Mouse (Mus musculus) left cerebral cortex, adult 8-10 months (tissue): Measurements from ENCODE around the gene Sertad2. TPM values are rescaled to one million over a fixed set of nuclear protein-coding genes. Genes with fewer than 3 reads are reported as not detected.

Experiments
- DNase-seq, 2 experiments: peaks; one replicate each; pipeline ENCODE4 v3.0.0; 2022; ENCODE audit warnings: low spot score in 2 of 2
- total RNA-seq, 4 experiments: library from RNA; stranded (reverse); gene quantifications; 2 replicates each; pipeline ENCODE4 v1.2.4; 2022

Gene Sertad2
- 10 to 100 TPM; 25.2 to 28.3 (median 27.6) TPM for total RNA-seq

GRCm38 (mm10) chr11:20542739-20543452 lies at the start of gene Sertad2:
TSS of gene Sertad2 (plus strand) at chr11:20543253.
- peak; percentile 98 to 99 for DNase-seq

GRCm38 (mm10) chr11:20493922-20494626 lies 49.0 kb upstream of the Sertad2 start:
- no peak for DNase-seq

- no peak for DNase-seq
These were observed 42.5 kb upstream of the Sertad2 start for GRCm38 (mm10) chr11:20500516-20500915.

- DNase-seq = no peak
These were observed 41.7 kb upstream of the Sertad2 start for GRCm38 (mm10) chr11:20501160-20501955.

GRCm38 (mm10) chr11:20513574-20513973 lies 29.5 kb upstream of the Sertad2 start:
- DNase-seq = no peak

GRCm38 (mm10) chr11:20514757-20515156 lies 28.3 kb upstream of the Sertad2 start:
- DNase-seq = no peak

- no peak for DNase-seq
These were observed 21.7 kb upstream of the Sertad2 start for GRCm38 (mm10) chr11:20521321-20521720.

- DNase-seq = no peak
These were observed 20.3 kb upstream of the Sertad2 start for GRCm38 (mm10) chr11:20522750-20523149.

GRCm38 (mm10) chr11:20524435-20524834 lies 18.6 kb upstream of the Sertad2 start:
- no peak for DNase-seq

GRCm38 (mm10) chr11:20525909-20526308 lies 17.1 kb upstream of the Sertad2 start:
- no peak for DNase-seq

- no peak for DNase-seq
These were observed 15.2 kb upstream of the Sertad2 start for GRCm38 (mm10) chr11:20527901-20528300.

GRCm38 (mm10) chr11:20531682-20531991 lies 11.4 kb upstream of the Sertad2 start:
- no peak for DNase-seq

- DNase-seq = peak in 1 of 2 experiments; percentile 49
These were observed 10.8 kb upstream of the Sertad2 start for GRCm38 (mm10) chr11:20531992-20532881.

GRCm38 (mm10) chr11:20533231-20533630 lies 9.8 kb upstream of the Sertad2 start:
- no peak for DNase-seq

- DNase-seq = no peak
These were observed 5.8 kb upstream of the Sertad2 start for GRCm38 (mm10) chr11:20537221-20537620.

GRCm38 (mm10) chr11:20538496-20538895 lies 4.6 kb upstream of the Sertad2 start:
- DNase-seq = no peak

- DNase-seq = no peak
These were observed 1.8 kb upstream of the Sertad2 start for GRCm38 (mm10) chr11:20541280-20541679.

- DNase-seq = peak in 1 of 2 experiments; percentile 68
These were observed 937 bp upstream of the Sertad2 start for GRCm38 (mm10) chr11:20541995-20542637.

GRCm38 (mm10) chr11:20543453-20544120 lies 534 bp downstream of the Sertad2 start:
- peak; percentile 23 to 35 for DNase-seq

GRCm38 (mm10) chr11:20544376-20544775 lies 1.3 kb downstream of the Sertad2 start:
- DNase-seq = no peak
